Mouse (Mus musculus) layer of hippocampus, postnatal 14 days (tissue): Measurements from ENCODE around the gene Mgrn1. TPM values are rescaled to one million over a fixed set of nuclear protein-coding genes. Genes with fewer than 3 reads are reported as not detected.

ENCODE experiments used
- DNase-seq, 2 experiments: peaks; one replicate each; pipeline ENCODE4 v3.0.0; 2021 to 2022; ENCODE audit warnings: low spot score in 2 of 2, mixed read lengths in 1 of 2
- total RNA-seq, 2 experiments: library from RNA; stranded (reverse); gene quantifications; 2 replicates each; pipeline ENCODE4 v1.2.3; 2021

The Mgrn1 gene
- total RNA-seq, 2 experiments from 2014 or later: 190 to 194 TPM

DNA sequence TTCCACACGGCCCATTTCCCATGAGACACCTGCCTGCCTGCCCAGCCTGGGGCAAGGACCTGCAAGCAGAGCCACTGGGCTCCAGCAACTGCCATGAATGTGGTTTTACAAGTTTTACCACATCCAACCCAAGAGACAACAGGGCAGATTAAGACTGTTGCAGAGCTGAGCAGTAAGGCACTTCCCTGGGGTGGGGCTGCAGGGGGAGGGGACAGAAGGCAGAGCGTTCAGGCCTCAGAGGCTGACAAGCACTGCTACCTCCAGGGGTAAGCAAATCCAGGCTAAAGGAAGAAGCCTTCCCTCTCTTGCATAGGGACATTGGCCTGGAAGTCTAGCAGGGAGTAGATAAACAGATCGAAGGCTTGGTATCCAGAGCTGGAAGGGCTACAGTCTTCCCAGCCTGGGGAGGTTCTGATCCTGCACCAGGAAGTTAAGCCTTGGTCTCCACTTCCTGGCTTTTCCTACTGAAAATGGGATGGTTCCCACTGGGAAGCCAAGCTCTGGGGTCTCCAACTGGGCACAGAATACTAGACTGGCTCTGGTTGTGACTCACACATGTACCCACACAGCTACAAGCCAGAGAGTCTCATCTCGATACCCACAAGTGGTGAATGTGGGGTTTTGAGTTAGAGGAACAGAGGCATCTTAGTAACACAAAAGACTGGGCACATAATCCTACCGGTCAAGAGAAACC is 7.7 kb upstream of the Mgrn1 start:
- DNase-seq: no peak

DNA sequence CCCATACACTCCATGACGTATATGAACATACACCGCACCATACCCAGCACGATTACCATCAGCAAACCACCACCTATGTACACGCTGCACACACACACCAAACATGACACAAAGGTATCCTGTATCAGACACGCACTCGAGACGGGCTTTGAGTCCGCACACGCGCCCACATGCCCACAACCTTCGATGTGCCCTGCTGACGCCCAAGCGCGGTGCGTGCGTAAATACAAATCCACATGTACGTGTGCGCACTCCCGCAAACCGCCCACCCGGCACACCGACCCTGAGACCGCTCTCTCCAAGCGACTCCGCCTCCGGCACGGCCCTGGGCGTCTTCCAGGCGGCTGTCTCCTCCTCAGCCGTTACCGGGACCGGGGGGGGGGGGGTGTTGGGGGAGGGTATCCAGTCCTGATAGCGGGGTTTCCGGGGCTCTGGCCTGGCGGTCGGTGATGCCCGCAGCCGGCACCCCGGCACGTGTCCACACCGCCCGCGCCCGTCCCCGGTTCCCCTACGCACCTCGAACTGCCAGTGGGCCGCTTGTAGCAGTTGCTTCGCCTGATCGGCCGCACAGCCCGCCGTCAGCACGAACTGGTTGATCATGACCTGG is 6.8 kb upstream of the Mgrn1 start:
- DNase-seq: no peak

DNA sequence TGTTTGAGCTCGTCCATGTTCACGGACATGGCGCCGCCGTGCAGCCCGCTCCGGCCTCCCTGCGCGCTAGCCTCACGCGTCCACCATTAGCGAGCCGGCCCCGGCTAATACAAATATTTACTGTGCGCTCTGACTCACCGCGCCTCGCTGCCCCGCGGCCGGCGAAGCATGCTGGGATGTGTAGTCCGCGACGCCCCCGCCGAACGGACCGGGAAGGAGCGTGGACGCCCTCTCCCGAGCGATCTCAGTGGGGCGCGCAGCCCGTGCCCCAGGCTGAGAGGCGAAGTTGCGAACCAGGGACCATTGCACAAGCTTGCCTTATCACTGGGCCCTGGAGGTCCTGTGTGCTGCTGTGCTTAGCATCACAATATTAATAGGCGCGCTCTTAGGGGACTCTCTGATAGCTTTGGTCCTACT is 6.3 kb upstream of the Mgrn1 start:
- DNase-seq: peak; percentile 91 to 94

DNA sequence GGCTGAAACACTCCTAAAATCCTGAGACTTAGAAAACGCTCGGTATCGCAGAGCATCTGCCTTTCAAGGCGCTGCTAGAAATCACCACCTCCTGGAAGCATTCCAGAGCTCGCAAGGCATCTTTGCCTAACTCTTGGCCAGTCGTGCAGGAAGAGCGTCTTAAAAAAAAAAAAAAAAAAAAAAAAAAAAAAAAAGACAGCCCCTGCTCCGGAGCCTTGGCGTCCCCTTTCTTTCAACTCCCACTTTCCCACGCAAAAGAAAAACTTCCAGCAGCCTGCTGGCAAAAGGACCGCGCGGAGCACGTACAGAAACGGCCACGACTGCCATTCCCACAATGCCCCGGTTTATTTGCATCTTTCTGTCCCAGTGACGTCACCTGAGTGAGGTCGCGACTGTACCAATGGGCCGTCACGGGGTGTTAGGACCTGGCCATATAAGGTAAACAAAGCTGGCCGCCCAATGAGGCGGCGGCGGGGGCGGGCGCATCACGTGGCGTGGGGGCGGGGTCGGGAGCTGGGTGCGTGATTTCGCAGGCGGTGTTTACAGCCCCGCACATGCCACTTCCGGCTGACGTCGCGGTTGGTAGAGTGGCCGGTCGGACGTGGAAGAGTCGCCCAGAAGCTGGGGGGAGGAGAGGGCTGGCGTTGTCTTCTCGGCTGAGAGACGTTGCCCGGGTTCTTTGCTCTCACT is 5.8 kb upstream of the Mgrn1 start, which contains the start of gene Ubald1:
TSS of gene Ubald1 (minus strand) at position 180 of the 690 bp plus-strand sequence.
- DNase-seq: peak; percentile 95 to 99

DNA sequence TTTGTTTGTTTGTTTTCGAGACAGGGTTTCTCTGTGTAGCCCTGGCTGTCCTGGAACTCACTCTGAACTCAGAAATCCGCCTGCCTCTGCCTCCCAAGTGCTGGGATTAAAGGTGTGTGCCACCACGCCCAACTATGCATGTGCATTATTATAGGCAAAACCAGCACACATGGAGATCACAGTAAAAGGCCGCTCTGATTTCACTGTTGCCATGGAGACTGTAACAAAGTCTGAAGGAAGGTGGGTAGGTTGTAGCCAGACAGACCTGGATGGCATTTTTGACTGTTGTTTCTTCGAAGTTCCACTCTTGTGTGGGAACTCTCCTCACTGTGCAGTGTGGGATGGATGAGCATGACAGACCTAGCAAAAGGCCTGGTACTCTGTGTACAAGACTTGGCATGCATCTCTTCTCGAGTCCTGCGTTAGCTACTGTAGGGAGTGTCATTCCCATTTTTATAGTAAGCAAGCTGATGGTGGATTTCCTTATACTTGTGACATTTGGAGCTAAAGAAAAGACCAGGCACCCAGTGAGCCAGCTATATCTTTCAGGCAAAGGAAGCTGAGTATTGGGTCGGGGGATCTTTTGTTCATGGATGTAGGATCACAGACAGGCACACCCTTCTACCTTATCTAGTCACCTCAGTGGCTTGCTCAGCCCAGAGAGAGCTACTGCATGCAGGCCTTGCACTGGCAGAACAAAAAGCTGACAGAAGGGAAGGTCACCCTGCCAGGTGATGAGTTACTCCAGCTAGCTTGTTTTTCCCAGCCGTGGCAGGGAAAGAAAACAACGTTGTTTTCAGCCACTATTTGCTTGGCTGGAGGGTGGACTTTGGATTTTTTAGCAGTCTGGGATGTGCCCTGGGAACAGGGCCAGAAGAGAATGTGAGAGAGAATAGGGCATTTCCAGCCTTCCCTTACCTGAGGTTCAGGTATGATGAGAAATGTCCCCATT is 4.4 kb upstream of the Mgrn1 start:
- no peak for DNase-seq

DNA sequence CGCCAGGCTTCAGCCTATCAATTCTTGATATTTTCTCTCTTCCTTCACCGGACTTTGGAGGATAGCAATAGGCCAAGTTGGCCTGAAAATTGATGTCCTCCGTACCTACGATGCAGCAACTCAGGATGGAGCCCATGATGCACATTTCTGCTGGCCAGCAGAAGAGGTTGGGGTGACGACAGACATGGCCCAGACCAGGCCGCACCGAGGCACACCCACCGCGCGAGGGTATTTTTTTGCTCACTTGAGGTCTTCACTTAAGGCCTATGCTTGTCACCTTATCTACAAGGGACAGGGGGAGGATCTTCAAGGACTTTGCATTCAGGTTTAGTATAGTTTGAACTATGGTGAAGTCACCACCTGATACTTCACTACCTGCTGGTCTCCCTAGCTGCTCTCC is 1.1 kb upstream of the Mgrn1 start:
- no peak for DNase-seq

DNA sequence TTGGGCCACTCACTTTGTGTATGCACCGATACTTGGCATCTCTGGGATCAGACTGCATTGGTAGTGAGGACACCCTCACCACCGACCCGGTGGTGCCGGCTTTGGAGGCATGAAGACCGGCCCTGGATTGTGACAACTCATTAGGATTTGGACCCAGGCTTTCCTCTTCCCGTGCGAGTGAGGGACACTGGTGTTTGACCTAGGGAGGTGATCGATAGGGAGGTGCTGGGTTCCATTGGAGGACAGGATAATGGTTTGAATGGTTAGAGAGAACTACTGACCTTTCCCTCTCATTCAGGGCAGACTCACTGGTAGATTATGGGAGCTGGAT is 606 bp downstream of the Mgrn1 start:
- DNase-seq: no peak

DNA sequence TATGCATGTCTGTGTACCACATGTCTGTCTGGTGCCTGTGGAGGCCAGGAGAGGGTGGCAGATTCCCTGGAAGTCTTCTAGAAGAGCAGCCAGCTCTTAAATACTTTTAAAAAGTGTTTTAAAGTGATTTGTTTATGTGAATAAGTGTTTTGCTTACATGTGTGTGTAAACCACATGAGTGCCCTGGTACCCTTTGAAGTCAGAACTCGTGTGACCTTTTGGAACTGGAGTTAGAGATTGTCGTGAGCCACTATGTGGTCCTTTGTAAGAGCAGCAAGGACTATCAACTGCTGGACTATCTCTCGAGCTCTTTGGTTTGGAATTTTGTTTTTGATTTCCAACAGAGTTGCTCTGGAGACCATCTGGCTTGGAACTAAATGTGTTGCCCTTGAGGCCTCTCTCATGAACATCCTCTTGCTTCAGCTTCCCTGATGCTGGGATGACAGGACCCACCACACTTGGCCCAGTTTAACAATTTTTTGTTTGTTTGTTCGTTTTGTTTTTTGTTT is 4.2 kb downstream of the Mgrn1 start:
- DNase-seq: no peak

DNA sequence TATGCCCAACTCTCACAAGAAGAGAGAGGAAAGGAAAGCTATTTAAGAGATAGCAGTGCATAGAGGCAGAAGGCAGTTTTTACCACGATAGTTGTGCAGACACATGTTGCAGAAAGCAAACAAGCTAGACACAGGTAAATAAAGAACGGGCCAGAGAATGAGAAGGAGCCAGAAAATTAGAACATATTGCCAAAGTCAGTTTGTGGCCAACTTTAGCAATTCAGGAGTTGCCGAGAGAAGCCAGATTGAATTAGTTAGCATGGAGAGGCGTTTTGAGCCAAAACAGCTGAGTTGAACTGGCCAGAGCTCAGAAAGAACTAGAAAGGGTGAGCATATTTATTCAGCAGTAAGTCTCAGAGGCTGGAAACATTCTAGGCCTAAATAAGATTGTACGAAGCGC is 6.1 kb downstream of the Mgrn1 start:
- DNase-seq: no peak

DNA sequence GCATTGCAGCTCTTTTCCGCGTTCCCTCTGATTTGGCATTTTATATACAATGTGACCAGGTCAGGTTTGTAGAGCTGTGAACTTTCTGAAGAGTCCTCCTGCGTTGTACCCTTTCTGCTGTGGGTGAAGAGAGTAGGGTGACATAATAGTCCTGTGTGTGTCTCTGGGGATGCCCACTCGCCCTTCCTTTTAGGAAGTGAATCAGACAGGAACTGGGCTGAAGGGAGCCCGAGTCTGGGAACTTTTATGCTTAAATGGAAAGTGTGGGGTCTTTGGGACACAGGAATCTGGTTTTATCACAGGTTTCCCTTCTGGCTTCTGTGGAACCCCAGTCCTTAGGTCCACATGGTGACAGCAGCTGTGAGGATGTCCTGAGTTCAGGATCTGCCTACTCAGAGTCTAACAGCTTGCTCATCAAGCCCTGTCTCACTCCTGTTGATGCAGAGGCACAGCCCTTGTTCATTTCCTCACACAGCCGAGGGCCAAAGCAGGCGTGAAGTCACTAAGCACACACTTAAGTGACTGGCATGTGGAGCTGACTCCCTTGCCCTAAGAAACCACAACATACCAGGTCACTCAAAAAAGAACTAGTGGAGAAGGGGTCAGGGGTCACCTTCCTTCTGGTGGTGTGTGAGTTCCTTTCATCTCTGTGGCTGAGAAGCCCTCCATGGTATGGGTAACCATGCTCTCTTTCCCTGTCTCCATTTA is 8.3 kb downstream of the Mgrn1 start:
- DNase-seq: no peak

DNA sequence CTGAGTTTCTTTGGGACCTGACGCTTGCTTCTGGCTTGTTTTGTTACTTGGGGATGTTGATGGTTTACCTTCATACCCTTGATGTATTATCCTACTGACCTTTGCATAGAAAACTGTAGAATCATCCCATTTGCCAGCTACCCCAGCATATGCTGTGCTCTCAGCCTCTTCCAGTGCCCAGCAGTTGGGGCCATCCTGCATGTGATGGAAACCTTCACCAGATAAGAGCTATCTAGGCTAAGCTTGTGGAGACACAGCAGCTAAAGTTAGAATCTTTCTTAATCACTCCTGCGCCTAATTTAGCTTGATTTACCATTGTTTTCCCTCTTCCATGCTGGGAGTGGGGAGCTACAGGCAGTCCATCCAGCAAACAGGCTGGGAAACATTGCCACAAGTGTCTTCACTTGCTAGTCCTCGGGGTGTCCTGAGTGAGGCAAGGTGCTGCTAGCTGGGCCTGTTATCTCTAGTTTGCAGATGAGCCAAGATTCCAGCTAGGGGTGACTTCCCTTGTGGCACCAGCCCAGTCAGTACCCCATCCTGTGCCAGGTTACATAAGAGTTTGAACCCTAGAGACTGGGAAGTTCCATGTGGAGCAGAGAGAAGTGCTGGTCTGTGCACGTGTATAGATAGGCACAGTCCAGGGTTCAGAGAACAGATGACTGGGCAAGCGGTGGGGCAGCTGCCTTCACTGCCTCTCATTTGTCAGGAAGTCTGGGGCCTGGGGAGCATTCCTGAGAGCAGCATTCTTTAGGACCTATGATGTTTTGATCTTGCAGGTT is 10.4 kb downstream of the Mgrn1 start:
- DNase-seq: no peak

DNA sequence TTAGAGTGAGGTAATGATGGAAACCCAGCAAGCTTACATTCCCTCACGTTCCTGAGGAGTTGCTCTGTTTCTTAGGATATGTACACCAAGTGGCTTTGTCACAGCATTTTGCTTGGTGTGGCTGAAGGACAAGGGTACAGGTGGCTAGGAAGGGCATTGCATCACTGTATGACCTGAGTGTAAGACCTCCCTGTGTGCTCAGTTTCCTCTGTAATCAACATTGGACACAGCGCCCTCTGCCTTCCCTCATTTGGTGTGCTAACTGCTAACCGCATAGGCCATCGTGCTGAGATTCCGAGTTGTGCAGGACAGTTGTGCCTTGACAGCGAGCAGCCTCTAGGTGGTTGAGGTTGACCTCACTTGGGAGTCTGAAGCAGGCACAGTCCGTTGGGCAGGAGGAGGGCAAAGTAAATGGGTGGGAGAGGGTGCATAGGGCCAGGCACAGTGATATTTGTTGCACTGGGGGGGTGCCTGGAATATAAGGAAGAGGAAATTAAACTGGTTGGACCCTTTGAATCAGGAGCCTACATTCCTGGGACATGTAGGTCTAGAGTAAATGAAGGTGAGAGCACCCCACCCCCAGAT is 11.2 kb downstream of the Mgrn1 start:
- DNase-seq: no peak

DNA sequence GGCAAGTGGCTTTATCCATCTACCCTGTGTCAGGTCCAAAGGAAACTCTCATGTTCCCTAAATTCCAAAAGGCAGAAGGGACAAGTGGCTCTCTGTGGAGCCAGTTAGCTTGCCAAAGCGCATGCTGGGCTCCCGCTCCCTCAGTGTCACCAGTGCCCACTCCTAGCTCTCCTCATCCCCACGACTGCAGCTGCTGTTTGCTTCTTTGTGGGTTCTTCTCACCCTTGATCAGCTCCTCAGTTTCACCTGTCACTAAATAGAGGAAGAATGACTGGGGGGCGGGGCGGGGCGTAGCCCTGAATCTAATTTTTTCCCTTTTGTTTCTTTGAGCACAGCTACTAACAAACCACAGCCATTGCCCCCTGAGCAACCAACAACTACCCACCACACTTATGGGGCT is 12.8 kb downstream of the Mgrn1 start:
- DNase-seq: no peak

DNA sequence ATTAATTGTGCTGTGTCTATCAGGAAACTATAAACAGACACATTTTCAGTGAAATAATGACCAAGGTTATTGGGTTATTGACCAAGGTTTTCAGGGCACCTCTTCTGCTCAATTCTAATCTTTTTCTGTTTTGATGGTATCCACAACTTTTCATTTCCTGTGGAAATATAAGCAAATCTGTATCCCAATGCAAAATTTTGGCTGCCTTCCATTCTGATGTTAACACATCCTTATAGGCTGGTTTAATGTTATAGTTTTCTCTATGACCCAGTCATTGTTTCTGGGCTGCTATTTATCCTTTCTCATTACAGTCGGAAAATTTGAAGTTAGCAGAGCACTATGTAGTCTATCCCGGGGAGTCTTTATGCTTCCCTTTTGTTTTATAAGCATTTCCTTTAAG is 13.7 kb downstream of the Mgrn1 start:
- no peak for DNase-seq

DNA sequence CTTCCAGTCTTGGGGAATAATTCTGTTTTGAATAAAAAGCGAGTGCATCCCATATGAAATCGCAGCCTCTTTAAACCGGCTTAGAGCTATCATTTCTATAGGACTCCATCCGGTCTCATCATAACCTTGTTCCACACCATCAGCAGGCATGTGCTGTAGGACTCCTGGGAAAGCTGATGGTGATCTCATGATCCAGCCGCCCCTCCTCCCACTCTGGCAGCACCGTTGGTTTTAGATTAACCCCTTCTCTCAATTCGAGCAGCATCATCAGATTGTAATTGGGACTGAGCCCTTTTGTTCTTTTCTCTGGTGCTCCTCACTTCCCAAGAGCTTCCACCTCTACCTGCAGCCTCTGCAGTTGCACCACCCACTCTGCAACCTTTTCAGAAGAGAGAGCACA is 15.1 kb downstream of the Mgrn1 start:
- DNase-seq: no peak

DNA sequence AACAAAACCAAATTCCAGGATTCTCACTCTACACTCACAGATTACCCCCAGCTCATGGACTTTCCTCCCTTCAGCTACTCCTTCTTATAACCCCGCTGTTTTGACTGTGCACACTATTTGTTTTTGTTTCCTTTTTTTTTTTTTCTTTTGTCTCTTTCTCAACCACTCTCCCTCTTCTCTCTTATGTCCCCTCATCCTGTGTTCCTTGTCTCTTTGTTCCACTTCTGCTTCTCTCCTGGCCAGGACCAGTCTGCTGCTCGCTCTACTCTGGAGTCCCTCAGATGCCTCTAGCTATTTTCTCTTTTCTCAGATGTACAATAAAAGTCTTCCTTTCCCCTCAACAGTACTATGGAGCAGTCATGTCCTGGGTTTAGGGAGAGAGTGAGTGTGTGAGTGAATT is 16.3 kb downstream of the Mgrn1 start:
- DNase-seq: no peak

DNA sequence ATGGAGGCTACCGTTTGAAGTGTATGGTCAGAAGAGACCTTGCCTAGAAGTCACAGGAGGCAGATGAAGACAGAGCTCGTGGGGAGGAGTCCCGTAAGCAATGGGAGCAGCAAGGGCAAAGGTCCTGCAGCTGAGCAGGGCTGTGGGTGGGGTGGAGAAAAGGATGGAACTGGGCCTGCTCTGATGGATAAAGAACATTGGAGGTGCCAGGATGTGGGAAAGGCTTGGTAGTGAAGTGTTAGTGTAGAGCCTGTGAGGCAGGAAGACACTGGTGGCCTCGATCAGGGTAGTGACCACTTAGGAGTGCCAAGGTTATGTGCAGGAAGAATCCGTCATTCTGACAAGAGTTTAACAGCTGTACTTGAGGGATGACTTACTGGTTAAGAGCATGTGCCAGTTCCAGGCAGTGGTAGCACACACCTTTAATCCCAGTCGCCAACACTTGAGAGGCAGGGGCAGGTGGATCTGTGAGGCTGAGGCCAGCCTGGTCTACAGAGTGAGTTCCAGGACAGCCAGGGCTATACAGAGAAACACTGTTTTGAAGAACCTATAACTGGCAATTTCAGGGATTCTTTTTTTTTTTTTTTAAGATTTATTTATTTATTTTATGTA is 17.5 kb downstream of the Mgrn1 start:
- no peak for DNase-seq

DNA sequence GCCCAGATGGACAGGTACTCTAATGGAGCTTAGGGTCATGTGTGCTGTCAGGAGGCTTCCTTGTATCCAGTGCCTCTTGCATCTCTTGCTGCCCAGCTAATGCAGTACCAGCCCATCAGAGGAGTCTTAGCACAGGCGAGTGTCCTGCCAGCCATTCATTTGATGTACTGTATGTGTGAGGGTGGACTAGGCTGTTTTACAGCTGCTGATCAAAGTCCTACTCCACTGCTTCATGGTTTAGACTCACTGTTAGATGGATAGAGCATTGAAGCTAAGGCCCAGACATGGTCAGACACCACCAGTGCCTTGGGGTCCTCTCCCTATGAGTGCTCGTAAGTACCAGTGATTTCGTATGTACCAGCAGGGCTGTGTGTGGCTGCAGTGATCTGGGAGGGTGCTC is 18.8 kb downstream of the Mgrn1 start:
- no peak for DNase-seq

DNA sequence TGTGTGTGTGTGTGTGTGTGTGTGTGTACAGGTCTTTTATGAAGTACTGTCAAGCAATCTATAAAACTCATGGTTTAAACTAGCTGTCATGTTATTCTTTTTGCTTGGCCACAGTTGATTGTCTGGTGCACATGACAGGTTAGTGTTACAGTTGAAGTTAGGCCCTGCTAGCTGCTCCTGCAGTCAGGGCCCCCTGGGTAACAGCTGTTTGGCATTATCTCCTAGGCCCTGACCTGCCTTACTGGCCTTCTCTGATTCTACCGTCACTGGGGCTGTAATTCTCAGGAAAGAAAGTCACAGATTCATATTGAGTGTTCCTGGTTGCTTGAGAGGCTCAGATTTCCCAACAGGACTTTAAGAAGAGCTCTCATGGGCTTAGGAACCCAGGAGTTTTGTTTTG is 19.5 kb downstream of the Mgrn1 start:
- no peak for DNase-seq
